Mouse (Mus musculus): ENCODE results near the gene Lrrc25.

Lrrc25 gene

DNA sequence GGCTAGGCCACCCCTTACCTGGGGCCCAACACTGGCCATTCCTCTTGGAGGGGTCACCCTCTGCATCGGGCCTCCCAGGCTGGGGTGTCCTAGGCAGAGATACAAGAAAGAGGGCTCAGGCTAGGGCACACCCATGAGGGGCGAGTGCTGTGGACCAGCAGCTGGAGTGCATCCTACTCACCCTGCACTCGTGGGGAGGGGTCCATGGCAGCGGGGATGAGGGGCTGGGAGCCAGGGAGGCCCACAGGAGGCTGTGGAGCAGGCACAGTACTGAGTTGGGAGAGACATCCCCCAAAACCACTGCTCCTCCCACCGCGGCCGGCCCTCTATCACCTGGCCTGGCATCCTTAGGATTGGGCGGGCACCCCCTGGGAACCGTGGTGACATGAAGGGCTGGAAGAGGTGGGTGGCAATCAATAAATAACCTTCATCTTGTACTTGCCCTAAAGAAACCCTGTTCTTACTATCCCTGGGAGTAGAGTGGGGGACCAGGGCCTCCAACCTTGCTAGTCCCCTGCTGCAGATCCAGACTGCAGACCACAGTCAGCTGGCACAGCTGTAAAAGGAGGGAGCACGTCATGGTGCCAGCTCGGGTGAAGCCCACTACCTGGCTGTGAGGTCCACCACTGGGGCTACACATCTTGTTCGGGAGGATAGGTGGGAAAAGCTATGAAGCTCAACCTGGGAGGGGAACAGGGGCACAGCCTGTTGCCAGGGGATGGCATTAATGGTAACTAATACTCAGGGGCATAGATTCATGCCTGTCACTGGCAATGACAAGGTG lies 16.3 kb upstream of the Lrrc25 start:
- DNase-seq (ENCODE audit: low spot score), result no peak

DNA sequence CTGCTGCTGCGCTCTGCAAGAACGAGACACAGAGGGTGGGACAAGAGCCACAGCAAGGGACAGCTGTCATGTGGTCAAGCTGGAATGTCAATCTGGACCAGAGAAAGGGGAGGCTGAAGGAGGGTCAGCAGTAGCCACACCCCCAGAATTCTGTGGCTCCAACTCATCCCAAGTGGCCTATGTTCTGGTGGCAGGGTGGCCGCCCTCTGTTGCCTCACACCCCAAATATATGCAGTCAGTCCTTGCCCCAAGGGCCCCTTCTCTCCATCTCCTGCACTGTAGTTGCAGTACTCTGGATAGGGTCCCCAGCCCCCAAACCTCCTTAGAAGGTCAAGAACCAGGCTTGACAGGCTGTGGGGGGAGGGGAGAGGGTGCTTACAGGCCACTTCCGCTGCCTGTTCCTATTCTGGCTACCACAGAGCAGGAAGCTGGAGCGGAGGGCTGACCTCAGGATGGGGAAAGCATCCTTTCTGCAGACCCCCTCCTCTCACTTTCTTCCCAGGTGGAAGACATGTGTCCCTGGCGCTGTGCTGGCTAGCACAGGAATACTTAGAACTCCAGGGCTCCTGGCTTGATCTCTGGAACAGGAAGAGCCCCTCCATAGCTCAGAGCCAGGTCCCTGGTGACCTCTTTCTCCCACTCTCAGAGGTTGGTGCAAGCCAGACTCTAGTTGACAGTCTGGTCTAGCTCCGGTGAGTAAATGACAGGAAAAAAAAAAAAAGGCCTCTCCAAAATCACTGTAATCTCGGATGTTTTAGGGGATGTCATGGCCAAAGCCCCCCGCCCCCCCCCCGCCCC lies 15.3 kb upstream of the Lrrc25 start:
- no peak for DNase-seq (ENCODE audit: low spot score)

DNA sequence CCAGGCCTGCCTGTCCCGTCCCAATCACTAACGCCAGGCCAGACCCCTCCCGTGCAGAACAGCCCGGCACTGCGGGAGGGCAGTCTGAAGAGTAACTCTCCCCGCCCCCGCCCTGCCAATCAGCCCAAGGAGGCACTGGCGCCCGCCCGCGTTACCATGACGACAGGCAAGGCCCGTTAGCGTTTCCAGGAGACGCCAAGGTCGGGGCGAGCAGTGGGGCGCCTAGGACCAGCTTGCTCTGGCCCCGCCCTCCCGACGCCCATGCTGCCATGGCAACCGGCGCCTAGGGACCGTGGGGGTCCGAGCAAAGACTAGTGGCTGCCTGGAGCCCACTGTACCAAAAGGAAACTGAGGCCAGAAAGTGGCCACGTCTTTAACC lies 14.7 kb upstream of the Lrrc25 start:
- no peak for DNase-seq (ENCODE audit: low spot score)

DNA sequence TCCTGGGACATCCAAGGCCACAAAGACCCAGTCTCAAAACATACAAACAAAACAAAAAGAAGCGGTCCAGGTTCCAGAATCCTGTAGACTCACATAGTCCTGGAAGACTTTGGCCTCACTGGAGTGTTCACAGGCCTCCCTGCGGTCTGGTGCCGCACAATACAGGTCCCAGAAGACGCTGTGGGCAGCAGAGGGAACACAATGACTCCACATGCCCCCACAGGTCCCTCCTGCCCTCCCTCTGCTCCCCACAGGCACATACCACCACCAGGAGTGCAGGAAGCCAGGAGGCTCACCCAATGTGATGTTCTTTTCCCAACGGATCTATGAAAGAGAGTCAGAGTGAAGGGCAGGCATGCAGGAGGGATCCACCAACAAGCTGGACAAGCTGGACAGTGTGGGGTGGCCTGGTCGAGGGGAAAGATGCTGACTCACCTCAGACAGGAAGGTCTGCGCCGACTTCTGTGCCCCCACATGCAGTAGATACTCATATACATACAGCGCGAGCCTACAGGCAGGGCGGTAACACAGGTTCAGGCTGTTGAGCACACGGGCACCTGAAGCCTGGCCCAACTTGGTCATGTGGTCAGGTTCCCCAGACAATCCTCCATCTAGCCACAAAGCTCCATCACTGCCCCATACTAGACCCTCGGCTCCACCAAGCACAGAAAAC lies 13.7 kb upstream of the Lrrc25 start:
- no peak for DNase-seq (ENCODE audit: low spot score)

DNA sequence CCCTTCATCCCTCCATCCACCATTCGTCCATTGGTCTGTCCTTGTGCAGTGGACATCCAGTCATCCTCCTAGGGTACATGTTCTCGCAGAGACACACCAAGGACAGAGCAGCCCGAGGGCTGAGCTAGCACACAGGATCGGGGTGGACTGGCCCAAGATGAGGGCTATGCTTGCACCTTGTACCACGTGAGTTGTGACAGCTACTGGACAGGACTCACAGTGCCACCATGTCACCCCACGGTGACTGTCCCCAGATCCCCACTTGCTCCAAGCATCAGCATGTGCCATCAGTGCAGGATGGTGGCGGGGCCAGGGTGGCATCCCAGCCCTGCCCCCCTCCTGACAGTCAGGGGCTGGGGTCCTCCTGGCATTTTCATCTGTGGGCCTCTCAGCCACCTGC lies 11.4 kb upstream of the Lrrc25 start:
- DNase-seq (ENCODE audit: low spot score), result no peak

DNA sequence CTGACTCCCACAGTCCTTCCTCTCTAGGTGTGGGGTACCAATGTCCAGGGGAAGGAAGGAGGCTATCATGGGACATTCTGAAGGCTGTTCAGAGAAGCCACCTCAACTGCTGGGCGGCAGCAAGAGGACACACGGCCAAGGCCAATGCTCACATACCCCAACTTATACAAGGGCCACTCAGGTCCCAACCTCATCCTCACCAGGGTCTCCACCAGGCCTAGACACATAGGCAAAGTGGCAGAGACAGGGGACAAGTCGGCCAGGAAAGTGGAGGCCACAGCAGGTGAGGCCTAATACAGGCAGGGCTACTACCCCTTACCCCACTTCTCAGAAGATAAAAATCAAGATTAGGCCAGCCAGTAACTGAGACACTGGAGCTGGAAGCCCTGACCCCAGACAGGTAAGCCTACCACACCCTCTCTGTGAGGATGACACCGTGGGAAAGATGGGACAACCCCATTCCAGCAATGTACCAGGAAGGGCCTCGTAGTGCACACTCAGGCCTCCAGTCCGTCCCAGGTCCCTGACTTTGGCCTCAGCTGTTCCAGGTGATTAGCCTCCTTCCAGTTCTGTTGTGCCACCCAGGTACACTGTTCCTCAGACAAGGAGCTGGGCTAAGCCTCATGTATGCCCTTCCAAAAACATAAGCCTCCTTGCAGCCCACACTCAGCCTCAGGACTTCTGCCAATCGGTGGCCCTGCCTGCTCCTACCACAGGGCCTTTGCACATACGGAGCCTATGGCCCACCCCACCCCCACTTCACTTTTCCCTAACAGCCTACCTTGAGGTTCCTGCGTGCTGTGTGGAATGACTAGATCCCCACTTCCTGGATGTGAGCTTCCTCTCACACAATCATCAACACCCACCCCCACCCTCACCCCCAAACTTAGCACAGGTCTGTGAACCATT lies 9.8 kb upstream of the Lrrc25 start:
- DNase-seq (ENCODE audit: low spot score), result no peak

DNA sequence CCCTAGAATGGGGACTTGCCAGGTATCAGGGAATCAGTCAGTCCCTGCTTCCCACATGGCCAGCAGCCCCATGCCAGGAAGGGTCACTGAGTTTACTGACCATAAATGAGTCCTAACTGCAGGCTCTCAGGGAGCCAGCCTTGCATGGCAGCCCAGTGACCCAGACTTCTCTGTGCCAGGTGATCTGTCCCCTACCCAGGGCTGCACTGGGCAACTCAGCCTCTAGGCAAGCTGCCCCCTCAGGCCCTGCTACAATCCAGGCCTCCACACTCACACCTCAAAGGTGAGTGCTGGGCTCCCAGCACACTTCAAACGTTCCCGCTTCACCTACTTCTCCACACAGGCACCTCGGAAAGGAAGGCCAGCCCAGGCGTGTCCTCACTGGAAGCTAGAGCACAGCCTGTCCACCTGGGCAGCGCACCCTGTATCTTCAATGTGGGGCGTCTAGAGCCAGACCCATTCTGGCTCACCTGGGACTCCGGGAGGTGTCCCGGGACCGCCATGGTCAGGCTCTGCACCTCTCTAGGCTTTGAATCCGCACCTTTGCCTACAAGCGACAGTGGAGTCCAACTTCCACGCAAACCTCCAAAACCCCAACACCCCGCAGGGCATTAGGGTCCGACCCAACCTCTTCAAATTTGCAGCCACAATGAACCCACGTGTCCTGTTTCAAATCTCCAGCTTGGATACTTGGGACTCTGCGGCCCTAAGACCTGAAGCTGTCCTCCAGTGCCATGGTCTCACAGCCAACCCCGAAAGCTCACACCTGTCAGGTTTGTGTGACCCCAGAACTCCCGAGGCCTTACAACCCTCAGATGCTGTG lies 9.0 kb upstream of the Lrrc25 start:
- DNase-seq (ENCODE audit: low spot score), result no peak

DNA sequence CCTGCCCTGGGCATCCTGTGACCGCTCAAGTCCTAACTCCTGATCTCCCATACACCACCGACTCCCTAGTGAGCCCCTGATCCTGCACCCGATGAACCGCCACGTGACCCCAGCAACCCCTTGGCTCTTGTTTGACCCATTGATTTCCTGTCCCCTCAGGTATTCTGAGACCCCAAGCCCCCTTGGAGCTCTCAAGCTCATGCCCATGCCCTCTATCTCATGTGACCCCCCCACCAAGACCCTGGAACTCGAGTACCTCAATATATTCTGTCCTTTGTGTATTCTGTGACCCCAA lies 8.4 kb upstream of the Lrrc25 start:
- no peak for DNase-seq (ENCODE audit: low spot score)

DNA sequence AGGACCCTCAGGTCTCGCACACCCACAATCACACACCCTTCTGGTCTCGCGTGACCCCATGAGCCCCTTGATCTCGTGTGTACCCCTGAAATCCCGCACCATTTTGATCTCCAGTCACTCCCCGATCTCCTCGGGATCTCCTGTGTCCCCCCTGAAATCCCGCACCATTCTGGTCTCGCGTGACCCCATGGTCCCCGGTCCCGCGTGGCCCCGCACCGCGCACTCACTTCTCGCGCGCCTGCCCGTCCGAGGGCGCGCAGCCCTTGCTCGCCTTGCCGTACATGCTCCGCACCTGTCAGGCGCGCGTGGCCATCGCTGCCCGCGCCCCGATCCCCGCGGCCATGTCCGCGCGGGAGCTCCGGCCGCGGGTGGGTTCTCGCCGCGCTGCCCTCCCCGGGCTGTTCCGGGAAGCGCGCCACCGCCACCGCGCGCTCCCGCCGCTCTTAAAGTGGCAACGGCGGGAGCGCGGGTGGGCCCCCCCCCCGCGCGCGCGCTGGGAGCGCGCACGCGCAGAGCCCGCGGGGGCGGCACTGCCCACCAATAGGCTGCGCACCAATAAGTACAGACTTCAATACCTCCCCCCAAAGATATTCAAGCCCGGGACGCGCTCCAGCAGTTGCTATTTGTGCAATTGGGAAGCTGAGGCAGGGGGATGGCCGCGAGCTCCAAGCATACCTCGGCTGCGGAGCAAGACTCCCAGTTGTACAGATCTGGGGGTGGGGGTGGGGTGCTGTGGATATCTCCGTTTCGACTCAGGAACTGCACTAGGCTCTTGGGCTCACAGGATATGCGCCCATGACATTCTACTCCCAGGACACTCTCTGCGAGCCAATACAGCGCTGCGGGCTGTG lies 7.8 kb upstream of the Lrrc25 start:
- DNase-seq (ENCODE audit: low spot score), result no peak

DNA sequence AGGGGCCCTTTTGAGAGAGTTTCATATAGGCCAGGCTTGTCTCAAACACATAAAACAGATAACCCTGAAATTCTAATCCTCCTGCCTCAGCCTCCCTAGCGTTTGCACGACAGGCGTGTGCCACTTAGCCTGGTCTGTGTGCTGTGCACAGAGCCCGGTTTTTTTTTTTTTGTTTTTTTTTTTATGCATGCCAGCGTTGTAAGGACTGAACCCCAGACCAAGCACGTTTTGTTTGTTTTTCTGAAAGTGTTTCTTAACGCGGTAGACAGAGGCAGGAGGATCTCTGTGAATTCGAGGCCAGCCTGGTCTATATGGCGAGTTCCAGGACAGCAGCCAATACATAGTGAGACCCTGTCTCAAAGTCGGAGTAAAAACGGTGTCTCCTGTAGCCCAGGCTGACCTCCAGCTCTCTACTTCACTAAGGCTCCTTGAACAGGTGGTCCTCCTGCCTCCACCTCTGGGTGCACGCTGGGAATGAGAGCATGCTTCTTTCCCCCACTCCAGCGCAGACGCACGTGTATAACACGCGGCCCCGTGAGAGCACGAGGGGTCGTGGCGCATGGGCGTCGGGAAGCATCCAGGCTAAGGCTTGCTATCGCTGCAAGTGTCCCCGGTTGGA lies 7.1 kb upstream of the Lrrc25 start, which contains the start of gene Ssbp4:
Gene Ssbp4, minus strand, starts transcription at position 124 of the 619 bp plus-strand sequence.
- DNase-seq (ENCODE audit: low spot score), result no peak

DNA sequence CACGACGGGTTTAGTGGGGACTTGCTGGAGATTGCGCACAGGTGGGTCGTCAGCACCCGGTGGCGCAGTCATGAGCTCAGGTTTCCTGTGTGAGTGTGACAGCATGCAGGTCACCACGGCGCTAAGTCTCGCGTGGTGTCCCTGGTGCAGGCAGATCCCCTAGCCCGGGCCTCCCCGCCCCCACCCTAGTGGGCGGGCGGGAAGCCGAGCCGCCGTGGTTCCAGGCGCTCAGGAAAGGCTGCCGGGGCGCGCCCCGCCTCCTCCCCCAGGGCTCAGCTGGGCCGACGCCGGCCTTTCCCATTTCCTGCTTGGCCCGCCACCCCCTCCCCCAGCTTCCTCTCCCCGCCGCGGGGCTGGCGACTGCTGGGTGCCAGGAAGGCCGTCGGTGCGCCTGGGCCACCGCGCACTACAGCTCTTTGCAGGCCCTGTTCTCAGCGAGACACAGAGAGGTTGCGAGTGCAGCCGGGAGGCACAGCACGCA lies 6.5 kb upstream of the Lrrc25 start:
- DNase-seq (ENCODE audit: low spot score), result no peak

DNA sequence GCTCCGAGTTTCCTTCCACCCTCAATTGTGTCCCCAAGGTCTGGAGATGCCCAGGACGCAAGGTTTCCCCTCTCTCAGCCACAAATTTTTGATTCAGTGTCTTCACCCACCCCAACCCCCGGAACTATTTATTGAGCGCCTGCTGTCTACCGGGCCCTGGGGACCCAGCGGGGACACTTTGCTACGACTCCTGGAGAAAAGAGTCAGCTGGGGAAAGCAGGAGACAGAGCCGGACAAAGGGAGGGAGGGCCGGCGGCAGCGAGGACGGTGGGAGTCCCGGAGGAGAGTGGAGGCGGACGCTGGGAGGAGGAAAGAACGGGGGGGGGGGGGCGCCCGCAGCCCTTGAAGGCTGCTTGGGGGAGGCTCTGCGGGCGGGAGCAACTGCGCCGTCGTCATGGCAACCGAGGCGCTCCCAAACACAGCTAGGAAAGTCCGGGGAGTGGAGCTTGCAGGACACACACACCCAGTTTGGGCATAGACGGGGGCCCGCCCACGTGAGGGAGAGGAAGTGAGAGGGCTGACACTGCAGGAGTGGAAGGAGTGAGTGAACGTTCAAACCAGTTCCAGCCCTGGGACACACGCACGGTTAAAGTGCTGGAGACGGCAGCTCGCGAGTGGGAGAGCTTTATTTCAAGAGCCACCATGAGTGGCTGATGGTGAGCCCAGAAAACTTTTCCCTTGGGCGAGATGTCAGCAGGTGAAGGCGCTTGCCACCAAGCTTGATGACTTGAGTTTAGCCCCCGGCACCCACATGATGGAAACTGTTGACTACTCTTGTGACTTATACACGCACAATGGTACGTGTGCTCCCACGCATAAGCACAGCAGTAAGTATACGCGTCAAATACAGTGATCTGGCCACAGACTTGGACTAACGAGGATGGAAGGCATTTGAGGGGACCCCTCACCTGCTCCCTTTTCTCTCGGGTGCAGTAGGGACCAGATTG lies 5.8 kb upstream of the Lrrc25 start:
- peak; percentile 73 for DNase-seq (ENCODE audit: low spot score)

DNA sequence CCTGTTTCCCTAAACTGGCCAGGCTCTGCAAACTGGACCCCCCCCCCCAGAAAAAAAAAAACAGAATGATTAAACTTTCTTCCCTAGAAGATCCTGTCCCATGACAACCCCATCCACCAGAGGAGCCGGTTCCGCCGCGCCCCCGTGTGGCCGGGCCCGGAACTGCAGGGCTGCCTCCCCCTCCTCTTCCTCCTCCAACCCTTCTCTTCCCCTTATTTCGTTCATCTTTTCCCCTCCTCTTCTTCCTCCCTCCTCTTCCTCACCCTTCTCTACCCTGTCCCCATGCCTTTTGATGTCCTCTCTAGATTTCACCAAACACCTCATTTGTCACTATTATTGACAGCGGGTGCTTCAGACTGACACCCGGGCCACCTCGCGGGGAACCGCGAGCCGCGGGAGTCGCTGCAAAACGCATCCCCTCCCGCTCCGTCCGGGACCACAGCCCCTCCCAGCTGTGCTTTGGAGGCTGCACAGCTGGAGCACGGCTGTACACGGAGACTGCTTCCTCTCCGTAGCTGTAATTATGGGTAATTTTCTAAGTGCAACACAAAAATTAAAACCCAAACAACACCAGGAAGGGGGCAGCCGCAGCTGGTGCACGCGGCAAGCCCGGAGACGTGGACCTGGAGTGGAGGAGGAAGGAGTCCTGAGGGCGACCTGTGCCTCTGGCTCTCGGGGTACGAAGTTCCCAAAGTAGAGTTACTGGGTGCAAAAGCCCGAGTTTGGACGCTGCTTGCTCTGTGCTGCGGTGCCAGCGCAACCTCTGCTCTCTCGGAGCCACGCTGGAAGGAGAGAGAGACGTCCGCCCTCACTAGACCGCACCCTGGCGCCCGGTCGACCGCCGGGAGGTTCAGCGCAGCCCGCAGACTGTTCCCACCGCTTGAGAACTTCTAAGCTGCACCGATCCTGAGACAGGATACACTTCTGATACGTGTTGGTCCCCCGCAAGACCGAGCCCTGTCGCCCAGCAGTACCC lies 4.9 kb upstream of the Lrrc25 start:
- DNase-seq (ENCODE audit: low spot score), result peak; percentile 74

DNA sequence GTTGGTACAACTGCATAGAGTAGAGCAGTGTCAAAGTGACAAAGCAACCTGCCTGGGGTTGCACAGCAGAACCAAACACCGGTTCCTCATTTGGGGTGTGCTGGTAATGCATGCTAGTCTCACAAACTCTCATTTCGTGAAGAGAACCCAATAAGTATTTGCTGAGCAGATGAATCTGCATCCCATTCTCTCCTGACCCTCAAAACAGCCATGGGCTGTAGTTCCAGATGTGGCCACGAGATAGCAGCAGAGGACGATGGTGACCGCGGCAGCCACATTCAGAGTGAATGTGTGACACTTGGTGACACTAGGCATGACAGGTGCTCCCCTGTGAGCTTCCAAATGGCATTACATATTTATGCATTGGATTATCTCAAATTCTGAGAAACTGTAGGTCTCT lies 4.1 kb upstream of the Lrrc25 start:
- no peak for DNase-seq (ENCODE audit: low spot score)

DNA sequence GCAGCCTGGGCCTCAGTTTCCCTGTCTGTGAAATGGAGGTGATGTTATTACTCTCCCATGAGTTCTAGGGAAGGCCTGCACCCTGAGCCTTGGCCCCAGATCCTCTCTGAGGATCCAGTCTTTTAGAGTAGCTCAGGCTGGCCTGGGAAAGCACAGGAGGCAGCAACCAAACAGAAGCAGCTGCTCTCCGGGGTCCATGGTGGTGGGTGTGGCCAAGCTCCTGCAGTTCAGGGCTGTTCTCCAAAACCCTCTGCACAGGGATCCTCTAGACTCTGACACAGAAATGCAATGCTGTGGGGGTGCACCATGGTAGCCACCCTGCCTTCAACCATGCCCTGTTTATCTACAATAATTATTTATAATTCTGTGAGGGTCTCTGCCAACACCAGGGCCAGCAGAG lies 2.2 kb upstream of the Lrrc25 start:
- DNase-seq (ENCODE audit: low spot score), result no peak

DNA sequence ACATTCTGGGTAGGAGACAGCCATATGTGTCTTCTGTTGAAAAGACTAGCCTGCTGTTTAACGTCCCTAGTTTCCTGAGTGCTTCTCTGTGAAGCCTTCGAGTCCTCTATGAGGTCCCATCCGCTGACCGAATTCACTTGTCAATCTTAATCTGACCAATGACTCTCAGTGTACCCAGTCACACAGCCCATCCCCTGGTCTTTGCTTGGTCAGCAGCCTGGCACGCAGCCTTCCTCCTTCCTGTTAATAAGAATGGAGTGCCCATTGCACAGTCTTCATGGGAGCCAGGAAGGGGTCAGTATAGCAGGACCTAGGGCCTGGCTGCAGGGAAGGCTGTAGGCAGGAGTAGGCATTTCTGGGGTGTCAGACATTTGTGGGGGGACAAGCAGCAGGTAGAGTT lies 1.5 kb upstream of the Lrrc25 start:
- no peak for DNase-seq (ENCODE audit: low spot score)

DNA sequence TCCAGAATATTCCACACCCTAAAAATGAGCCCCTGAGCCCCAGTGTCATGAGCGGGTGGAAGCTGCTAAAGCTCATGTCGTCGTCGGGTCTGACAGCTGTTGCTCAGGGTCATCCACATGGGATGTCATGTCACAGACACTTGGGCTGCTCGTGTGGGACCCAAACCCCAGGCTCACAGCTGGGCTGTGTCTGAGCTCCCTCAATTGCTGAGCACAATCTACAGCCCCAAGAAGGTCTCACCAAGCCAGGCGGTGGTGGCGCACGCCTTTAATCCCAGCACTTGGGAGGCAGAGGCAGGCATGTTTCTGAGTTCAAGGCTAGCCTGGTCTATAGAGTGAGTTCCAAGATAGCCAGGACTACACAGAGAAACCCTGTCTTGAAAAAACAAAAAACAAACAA lies 674 bp upstream of the Lrrc25 start:
- DNase-seq (ENCODE audit: low spot score), result no peak
